In genomic region chr7:67716925-67717324, GRCm38 (mm10) we compare ENCODE assay signal across 28 mouse cellular contexts. TPM values are rescaled to one million over a fixed set of nuclear protein-coding genes. Genes with fewer than 3 reads are reported as not detected.
DNase-seq lines count a peak whose midpoint lies in the region.
"Had no signal": no experiment of that assay in that cellular context is flagged by ENCODE, and none has a peak within 500 bp of the region (broad histone marks: within the 10 kb centered on the region; RNA-seq: fewer than 3 reads in every experiment).

No protein-coding gene starts in this region.

- WGBS in embryonic facial prominence, embryonic 10.5 days = 90% methylated on average over 10 of the region's 10 CpGs

- intact Hi-C loops in left cerebral cortex, postnatal 25 days (cut with DNase I) = loop anchor here (2.0 kb wide), 1 partner anchor 42 kb away; the partner anchor contains the start of gene Synm

- H3K9me3 ChIP-seq in embryonic facial prominence, embryonic 10.5 days = no peaks in the 10 kb centered on the region; the same call in 1 of the 2 replicates
- H3K9me3 ChIP-seq: forebrain, embryonic 13.5 days; heart, embryonic 13.5 days; intestine, embryonic 15.5 days; limb, embryonic 10.5 days; limb, embryonic 15.5 days; liver, embryonic 13.5 days had no signal

- peaks cover 70% of the 10 kb centered on the region for H3K36me3 ChIP-seq in embryonic facial prominence, embryonic 10.5 days (replicated peaks)

- peak; percentile 25 to 26 for DNase-seq in frontal cortex, postnatal 36 days (ENCODE audit: low spot score in 2 of 2)
- no peak for DNase-seq in frontal cortex, postnatal 25 days (ENCODE audit: low spot score in 2 of 2)
- DNase-seq in left cerebral cortex, postnatal 25 days (ENCODE audit: low spot score in 2 of 2) = peak; percentile 26 to 62
- no peak for DNase-seq in left cerebral cortex, adult 11 months (ENCODE audit: low spot score)
- peak; percentile 38 to 47 for DNase-seq in right cerebral cortex, adult 2 months (ENCODE audit: low spot score in 2 of 2)
- no peak for DNase-seq in right cerebral cortex, postnatal 14 days
- no peak for DNase-seq in embryonic facial prominence, embryonic 10.5 days (ENCODE audit: low spot score)
- no peak for DNase-seq in cerebellum, adult 9-11 months
- DNase-seq: cerebellum, adult 18-20 months; cerebellum, postnatal 14 days; gastrocnemius, postnatal 36 days; heart, adult 2 months; heart, postnatal 10 days; kidney, adult 2 months; kidney, postnatal 4 days; liver, embryonic 13.5 days; spleen, adult 18-20 months; thymus, adult 18-20 months; thymus, postnatal 25 days had no signal

- no peak overlapping the region for H3K4me3 ChIP-seq in embryonic facial prominence, embryonic 10.5 days
- H3K4me3 ChIP-seq: forebrain, embryonic 13.5 days; heart, adult 2 months; heart, embryonic 13.5 days; intestine, embryonic 15.5 days; limb, embryonic 10.5 days; limb, embryonic 15.5 days; liver, embryonic 13.5 days had no signal

- 0 out of 2 replicates have a peak overlapping the region, but pooled peaks have one; percentile 6 for H3K27ac ChIP-seq in embryonic facial prominence, embryonic 10.5 days (replicated peaks)
- H3K27ac ChIP-seq: heart, embryonic 13.5 days; hindbrain, postnatal 0 days; intestine, embryonic 15.5 days; kidney, postnatal 0 days; limb, embryonic 10.5 days; limb, embryonic 15.5 days; liver, embryonic 13.5 days had no signal

- H3K27me3 ChIP-seq in embryonic facial prominence, embryonic 10.5 days (replicated peaks; ENCODE audit: low read depth, poor library complexity, severe bottlenecking) = no peaks in the 10 kb centered on the region
- H3K27me3 ChIP-seq: forebrain, embryonic 13.5 days; heart, embryonic 13.5 days; intestine, embryonic 15.5 days; limb, embryonic 15.5 days; liver, embryonic 13.5 days had no signal

- peaks cover 26% of the 10 kb centered on the region for H3K4me1 ChIP-seq in embryonic facial prominence, embryonic 10.5 days
- H3K4me1 ChIP-seq: limb, embryonic 10.5 days; limb, embryonic 15.5 days; liver, embryonic 13.5 days had no signal

RNA-seq across cellular contexts. Expression of gene Synm, which starts 42.6 kb away (rescaled TPM):
- total RNA-seq in left cerebral cortex, postnatal 25 days (2021) = 10 to 100 TPM; 16.8 to 17.6 TPM
- polyA plus RNA-seq in embryonic facial prominence, embryonic 10.5 days (2016; fragmentation: Nextera tagmentation; extraction: Ambion mirVana) = 2.1 and 2.9 TPM in 2 replicates
- total RNA-seq: neutrophil, adult 5-6 weeks had no signal
- polyA plus RNA-seq: CD4-positive, CD25-positive, alpha-beta regulatory T cell, adult 4 months had no signal

Comparison
In these comparisons a context has a peak if more than half of its experiments do, and no peak if none do; other contexts are left out.
1. DNase-seq: peak in frontal cortex, postnatal 36 days (2 of 2), left cerebral cortex, postnatal 25 days (2 of 2) and right cerebral cortex, adult 2 months (2 of 2); none in frontal cortex, postnatal 25 days (0 of 2), left cerebral cortex, adult 11 months (single experiment), right cerebral cortex, postnatal 14 days (single experiment), embryonic facial prominence, embryonic 10.5 days (single experiment) and cerebellum, adult 9-11 months (single experiment).